Mouse (Mus musculus): Measurements from ENCODE around the gene Aggf1. TPM values are rescaled to one million over a fixed set of nuclear protein-coding genes. Genes with fewer than 3 reads are reported as not detected.

The Aggf1 gene
- polyA plus RNA-seq, 1 experiment from 2014 or later: 34.0 TPM

Other genes with a start within 250 kb of the Aggf1 start
- 12.4 and 14.4 TPM in 2 replicates for gene Pde8b, start 125.0 kb downstream of the Aggf1 start, polyA plus RNA-seq (2015; fragmentation: Nextera tagmentation; extraction: Ambion mirVana)
- gene Zbed3, start 51.7 kb downstream of the Aggf1 start, polyA plus RNA-seq (2015; fragmentation: Nextera tagmentation; extraction: Ambion mirVana): 77.8 and 85.6 TPM in 2 replicates
- 0.09 and 0.17 TPM in 2 replicates for gene Crhbp, start 69.6 kb upstream of the Aggf1 start, polyA plus RNA-seq (2015; fragmentation: Nextera tagmentation; extraction: Ambion mirVana)
- not detected in 2 replicates for gene S100z, start 103.4 kb upstream of the Aggf1 start, polyA plus RNA-seq (2015; fragmentation: Nextera tagmentation; extraction: Ambion mirVana)
- gene F2rl1, start 149.9 kb upstream of the Aggf1 start, polyA plus RNA-seq (2015; fragmentation: Nextera tagmentation; extraction: Ambion mirVana): 11.1 and 11.6 TPM in 2 replicates
- 142 TPM in 2 replicates for gene F2r, start 243.1 kb upstream of the Aggf1 start, polyA plus RNA-seq (2015; fragmentation: Nextera tagmentation; extraction: Ambion mirVana)

Measured in kidney, embryonic 16.5 days (tissue).